Mouse (Mus musculus): ENCODE data around the gene Simc1. TPM values are rescaled to one million over a fixed set of nuclear protein-coding genes. Genes with fewer than 3 reads are reported as not detected.
A peak's percentile ranks its signal among the peaks of the same experiment; 100 is the strongest.

Gene Simc1
- polyA plus RNA-seq (2015; fragmentation: Nextera tagmentation; extraction: Ambion mirVana): 4.4 and 5.1 TPM in 2 replicates

GRCm38 (mm10) chr13:54503604-54504521 is at the start of gene Simc1:
Simc1 (plus strand) TSS chr13:54503779.
- WGBS: under 1% methylated on average over 105 of the region's 105 CpGs
- peak within 1 kb of the TSS; percentile 80 for H3K4me3 ChIP-seq (ENCODE audit: low read length)
- ATAC-seq (replicated peaks; ENCODE audit: extremely low read depth, insufficient read depth, low FRiP score): peak; percentile 94
- H3K9ac ChIP-seq (ENCODE audit: low read length): peak within 1 kb of the TSS; percentile 86
- peak within 1 kb of the TSS; percentile 98 for H3K4me2 ChIP-seq (ENCODE audit: low read depth, low read length)
- no peaks in the 10 kb centered on the region for H3K9me3 ChIP-seq (replicated peaks; ENCODE audit: control insufficient read depth, low read length)
- H3K27ac ChIP-seq (ENCODE audit: low read length): peak within 1 kb of the TSS; percentile 48
- no peaks in the 10 kb centered on the region for H3K36me3 ChIP-seq (ENCODE audit: control insufficient read depth, insufficient read depth)
- no peaks in the 10 kb centered on the region; the same call in 1 of the 2 replicates for H3K27me3 ChIP-seq (ENCODE audit: control insufficient read depth, insufficient read depth, low read length)
- H3K4me1 ChIP-seq (ENCODE audit: control insufficient read depth, insufficient read depth, low read length): peaks cover 5% of the 10 kb centered on the region

DNA sequence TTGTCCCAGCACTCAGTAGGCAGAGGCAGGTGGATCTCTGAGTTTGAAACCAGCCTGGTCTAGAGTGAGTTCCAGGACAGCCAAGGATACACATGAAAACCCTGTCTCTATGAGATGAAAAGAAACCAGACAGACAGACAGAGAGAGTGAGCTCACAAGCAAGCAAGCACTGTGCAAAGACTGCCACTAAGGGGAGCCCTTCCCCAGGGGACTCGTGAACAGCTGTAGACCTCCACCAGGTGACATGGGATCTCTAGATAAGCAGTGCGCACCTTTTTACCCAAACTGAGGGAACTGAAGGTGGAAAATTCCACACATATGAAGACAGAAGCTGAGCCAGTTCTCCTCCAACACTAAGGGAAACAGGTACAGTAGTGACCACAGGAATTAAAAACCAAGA is 46.5 kb upstream of the Simc1 start:
- WGBS: 63% methylated on average over 2 of the region's 2 CpGs

DNA sequence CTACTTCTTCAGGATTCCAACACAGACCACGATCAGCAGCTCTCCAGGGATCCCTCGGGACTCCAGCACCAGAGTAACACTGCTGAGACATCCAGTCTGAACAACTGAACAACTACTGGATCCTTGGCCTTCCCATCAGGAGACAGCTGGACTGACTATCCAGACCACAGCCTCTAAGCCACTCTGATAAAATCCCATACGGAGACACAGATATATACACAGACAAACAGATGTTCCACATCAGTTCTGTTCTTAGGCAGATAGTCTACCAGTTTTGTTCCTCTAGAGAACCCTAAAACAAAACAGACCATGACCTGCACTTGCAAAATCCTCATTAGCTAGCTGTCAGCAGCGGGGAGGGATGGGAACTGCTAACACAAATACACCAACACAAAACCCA is 44.3 kb upstream of the Simc1 start:
- Histone ChIP-seq H3K9ac (ENCODE audit: low read length) (no peak overlapping the region), H3K27me3 (ENCODE audit: control insufficient read depth, insufficient read depth, low read length) (no peaks in the 10 kb centered on the region), H3K9me3 (replicated peaks; ENCODE audit: control insufficient read depth, low read length) (peaks cover 8% of the 10 kb centered on the region), H3K36me3 (ENCODE audit: control insufficient read depth, insufficient read depth) (peaks cover 67% of the 10 kb centered on the region), H3K27ac (ENCODE audit: low read length) (no peak overlapping the region), H3K4me2 (ENCODE audit: low read depth, low read length) (no peak overlapping the region), H3K4me3 (ENCODE audit: low read length) (no peak overlapping the region), H3K4me1 (ENCODE audit: control insufficient read depth, insufficient read depth, low read length) (no peaks in the 10 kb centered on the region)
- no peak for ATAC-seq (replicated peaks; ENCODE audit: extremely low read depth, insufficient read depth, low FRiP score)
- WGBS: 79% methylated on average over 4 of the region's 4 CpGs

More for the DNA sequence above, 46.5 kb upstream of the Simc1 start:
- Histone ChIP-seq H3K4me3 (ENCODE audit: low read length) (no peak overlapping the region), H3K27me3 (ENCODE audit: control insufficient read depth, insufficient read depth, low read length) (no peaks in the 10 kb centered on the region), H3K9ac (ENCODE audit: low read length) (no peak overlapping the region), H3K27ac (ENCODE audit: low read length) (no peak overlapping the region), H3K36me3 (ENCODE audit: control insufficient read depth, insufficient read depth) (peaks cover 47% of the 10 kb centered on the region), H3K9me3 (replicated peaks; ENCODE audit: control insufficient read depth, low read length) (no peaks in the 10 kb centered on the region), H3K4me1 (ENCODE audit: control insufficient read depth, insufficient read depth, low read length) (no peaks in the 10 kb centered on the region), H3K4me2 (ENCODE audit: low read depth, low read length) (no peak overlapping the region)
- ATAC-seq (replicated peaks; ENCODE audit: extremely low read depth, insufficient read depth, low FRiP score): no peak

- peak within 1 kb of the TSS; percentile 43 for H3K27ac ChIP-seq (ENCODE audit: low read length)
- no peaks in the 10 kb centered on the region for H3K27me3 ChIP-seq (ENCODE audit: control insufficient read depth, insufficient read depth, low read length)
- WGBS: under 1% methylated on average over 67 of the region's 67 CpGs
- H3K4me3 ChIP-seq (ENCODE audit: low read length): peak within 1 kb of the TSS; percentile 86
- H3K4me1 ChIP-seq (ENCODE audit: control insufficient read depth, insufficient read depth, low read length): peaks cover 10% of the 10 kb centered on the region
- peak within 1 kb of the TSS; percentile 90 for H3K9ac ChIP-seq (ENCODE audit: low read length)
- H3K9me3 ChIP-seq (replicated peaks; ENCODE audit: control insufficient read depth, low read length): peaks cover 11% of the 10 kb centered on the region
- peak within 1 kb of the TSS; percentile 98 for H3K4me2 ChIP-seq (ENCODE audit: low read depth, low read length)
- peak; percentile 97 for ATAC-seq (replicated peaks; ENCODE audit: extremely low read depth, insufficient read depth, low FRiP score)
- H3K36me3 ChIP-seq (ENCODE audit: control insufficient read depth, insufficient read depth): peaks cover 39% of the 10 kb centered on the region
Observed at GRCm38 (mm10) chr13:54468098-54469011, 35.2 kb upstream of the Simc1 start, which contains the start of gene Thoc3. Thoc3 (minus strand) TSS chr13:54468849.

GRCm38 (mm10) chr13:54469012-54469354 is 34.6 kb upstream of the Simc1 start:
- H3K9ac ChIP-seq (ENCODE audit: low read length): peak overlapping the region; percentile 49
- H3K27me3 ChIP-seq (ENCODE audit: control insufficient read depth, insufficient read depth, low read length): no peaks in the 10 kb centered on the region
- 14% methylated on average over 4 of the region's 4 CpGs for WGBS
- H3K4me2 ChIP-seq (ENCODE audit: low read depth, low read length): peak overlapping the region; percentile 60
- H3K4me1 ChIP-seq (ENCODE audit: control insufficient read depth, insufficient read depth, low read length): peaks cover 10% of the 10 kb centered on the region
- no peak overlapping the region for H3K27ac ChIP-seq (ENCODE audit: low read length)
- H3K36me3 ChIP-seq (ENCODE audit: control insufficient read depth, insufficient read depth): peaks cover 33% of the 10 kb centered on the region
- peaks cover 6% of the 10 kb centered on the region for H3K9me3 ChIP-seq (replicated peaks; ENCODE audit: control insufficient read depth, low read length)
- peak overlapping the region; percentile 86 for H3K4me3 ChIP-seq (ENCODE audit: low read length)
- ATAC-seq (replicated peaks; ENCODE audit: extremely low read depth, insufficient read depth, low FRiP score): peak; percentile 49; the same call in 1 of the 2 replicates

DNA sequence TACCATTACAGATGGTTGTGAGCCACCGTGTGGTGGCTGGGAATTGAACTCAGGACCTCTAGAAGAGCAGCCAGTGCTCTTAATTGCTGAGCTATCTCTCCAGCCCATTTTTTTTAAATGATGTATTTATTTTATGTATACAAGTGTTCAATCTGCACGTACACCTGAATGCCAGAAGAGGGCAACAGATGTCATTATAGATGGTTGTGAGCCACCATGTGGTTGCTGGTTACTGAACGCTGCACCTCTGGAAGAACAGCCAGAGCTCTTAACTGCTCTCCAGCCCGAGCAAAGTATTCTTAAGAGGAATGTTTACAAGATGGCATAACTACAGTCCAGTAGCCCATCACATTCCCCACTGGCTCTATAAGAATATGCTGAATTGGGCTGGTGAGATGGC is 31.6 kb upstream of the Simc1 start:
- no peak overlapping the region for H3K4me3 ChIP-seq (ENCODE audit: low read length)
- no peak overlapping the region for H3K9ac ChIP-seq (ENCODE audit: low read length)
- 82% methylated on average over 4 of the region's 4 CpGs for WGBS
- no peak overlapping the region for H3K4me2 ChIP-seq (ENCODE audit: low read depth, low read length)
- H3K27ac ChIP-seq (ENCODE audit: low read length): no peak overlapping the region
- H3K27me3 ChIP-seq (ENCODE audit: control insufficient read depth, insufficient read depth, low read length): no peaks in the 10 kb centered on the region
- H3K4me1 ChIP-seq (ENCODE audit: control insufficient read depth, insufficient read depth, low read length): peaks cover 10% of the 10 kb centered on the region
- H3K36me3 ChIP-seq (ENCODE audit: control insufficient read depth, insufficient read depth): 0 out of 2 replicates have a peak, but pooled peaks cover 3% of the 10 kb centered on the region
- H3K9me3 ChIP-seq (replicated peaks; ENCODE audit: control insufficient read depth, low read length): 0 out of 2 replicates have a peak, but pooled peaks cover 3% of the 10 kb centered on the region
- no peak for ATAC-seq (replicated peaks; ENCODE audit: extremely low read depth, insufficient read depth, low FRiP score)

DNA sequence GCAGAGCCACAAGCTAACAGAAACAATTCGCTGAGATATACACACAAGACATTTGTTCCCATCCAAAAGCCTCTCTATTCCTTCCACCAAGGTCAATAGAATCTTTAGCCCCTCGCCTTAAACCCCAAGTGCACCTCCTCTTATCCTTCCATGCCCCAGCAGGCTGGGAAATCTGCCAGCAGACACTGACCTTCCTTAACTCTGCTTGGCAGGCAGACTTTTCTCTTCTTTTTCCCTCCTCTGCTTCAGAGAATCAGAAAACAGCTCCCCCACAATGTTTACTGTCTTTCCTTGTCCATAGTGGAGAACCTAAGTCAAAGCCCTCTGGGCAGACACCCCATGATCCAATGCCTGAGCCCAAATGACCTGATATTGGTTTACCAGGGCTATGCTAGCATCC is 28.6 kb upstream of the Simc1 start:
- no peak for ATAC-seq (replicated peaks; ENCODE audit: extremely low read depth, insufficient read depth, low FRiP score)
- H3K36me3 ChIP-seq (ENCODE audit: control insufficient read depth, insufficient read depth): no peaks in the 10 kb centered on the region
- H3K27me3 ChIP-seq (ENCODE audit: control insufficient read depth, insufficient read depth, low read length): no peaks in the 10 kb centered on the region; the same call in 1 of the 2 replicates
- 0 out of 2 replicates have a peak, but pooled peaks cover 3% of the 10 kb centered on the region for H3K9me3 ChIP-seq (replicated peaks; ENCODE audit: control insufficient read depth, low read length)
- no peak overlapping the region for H3K27ac ChIP-seq (ENCODE audit: low read length)
- no peak overlapping the region for H3K4me2 ChIP-seq (ENCODE audit: low read depth, low read length)
- no peak overlapping the region for H3K4me3 ChIP-seq (ENCODE audit: low read length)
- 62% methylated on average over 2 of the region's 2 CpGs for WGBS
- H3K9ac ChIP-seq (ENCODE audit: low read length): no peak overlapping the region
- no peaks in the 10 kb centered on the region for H3K4me1 ChIP-seq (ENCODE audit: control insufficient read depth, insufficient read depth, low read length)

GRCm38 (mm10) chr13:54475702-54476101 is 27.9 kb upstream of the Simc1 start:
- WGBS: 67% methylated on average over 5 of the region's 5 CpGs
- Histone ChIP-seq H3K27ac (ENCODE audit: low read length) (no peak overlapping the region), H3K9me3 (replicated peaks; ENCODE audit: control insufficient read depth, low read length) (0 out of 2 replicates have a peak, but pooled peaks cover 3% of the 10 kb centered on the region), H3K4me3 (ENCODE audit: low read length) (no peak overlapping the region), H3K4me1 (ENCODE audit: control insufficient read depth, insufficient read depth, low read length) (no peaks in the 10 kb centered on the region), H3K9ac (ENCODE audit: low read length) (no peak overlapping the region), H3K27me3 (ENCODE audit: control insufficient read depth, insufficient read depth, low read length) (no peaks in the 10 kb centered on the region; the same call in 1 of the 2 replicates), H3K36me3 (ENCODE audit: control insufficient read depth, insufficient read depth) (no peaks in the 10 kb centered on the region), H3K4me2 (ENCODE audit: low read depth, low read length) (no peak overlapping the region)
- no peak for ATAC-seq (replicated peaks; ENCODE audit: extremely low read depth, insufficient read depth, low FRiP score)
